Mouse (Mus musculus) CD4-positive helper T cell, adult 2 months (primary cell): ENCODE measurements around the gene Cux2.

Experiments
- DNase-seq: peaks from one replicate; pipeline ENCODE4 v3.0.0-alpha.2; 2012; ENCODE audit warnings: low read depth, missing footprints, low spot score

Gene Cux2

GRCm38 (mm10) chr5:122017269-122017668 lies 32.6 kb downstream of the Cux2 start:
- DNase-seq, result no peak

- DNase-seq, result no peak
Observed at GRCm38 (mm10) chr5:122016744-122017143, 33.2 kb downstream of the Cux2 start.

- DNase-seq, result no peak
Observed at GRCm38 (mm10) chr5:122015149-122015548, 34.8 kb downstream of the Cux2 start.

GRCm38 (mm10) chr5:122014671-122015070 lies 35.2 kb downstream of the Cux2 start:
- DNase-seq, result no peak

- no peak for DNase-seq
Observed at GRCm38 (mm10) chr5:122011289-122011688, 38.6 kb downstream of the Cux2 start.

GRCm38 (mm10) chr5:122007946-122008441 lies 41.9 kb downstream of the Cux2 start:
- no peak for DNase-seq

- DNase-seq, result no peak
Observed at GRCm38 (mm10) chr5:122003460-122003859, 46.4 kb downstream of the Cux2 start.

- DNase-seq, result no peak
Observed at GRCm38 (mm10) chr5:122002148-122002547, 47.8 kb downstream of the Cux2 start.

GRCm38 (mm10) chr5:122001311-122001710 lies 48.6 kb downstream of the Cux2 start:
- no peak for DNase-seq

- DNase-seq, result no peak
Observed at GRCm38 (mm10) chr5:122000381-122000780, 49.5 kb downstream of the Cux2 start.

GRCm38 (mm10) chr5:121998981-121999795 lies 50.7 kb downstream of the Cux2 start:
- peak; percentile 36 for DNase-seq

- DNase-seq, result no peak
Observed at GRCm38 (mm10) chr5:121998281-121998680, 51.6 kb downstream of the Cux2 start.

- DNase-seq, result no peak
Observed at GRCm38 (mm10) chr5:121996701-121997100, 53.2 kb downstream of the Cux2 start.

- no peak for DNase-seq
Observed at GRCm38 (mm10) chr5:121994808-121995207, 55.1 kb downstream of the Cux2 start.

- no peak for DNase-seq
Observed at GRCm38 (mm10) chr5:121991914-121992313, 58.0 kb downstream of the Cux2 start.

- no peak for DNase-seq
Observed at GRCm38 (mm10) chr5:121985855-121986254, 64.0 kb downstream of the Cux2 start.

- DNase-seq, result no peak
Observed at GRCm38 (mm10) chr5:121981650-121982131, 68.2 kb downstream of the Cux2 start.

GRCm38 (mm10) chr5:121976331-121976730 lies 73.6 kb downstream of the Cux2 start:
- DNase-seq, result no peak

- DNase-seq, result no peak
Observed at GRCm38 (mm10) chr5:121973541-121973940, 76.4 kb downstream of the Cux2 start.

GRCm38 (mm10) chr5:121972680-121973192 lies 77.2 kb downstream of the Cux2 start:
- DNase-seq, result no peak

GRCm38 (mm10) chr5:121968999-121969398 lies 80.9 kb downstream of the Cux2 start:
- no peak for DNase-seq

- no peak for DNase-seq
Observed at GRCm38 (mm10) chr5:121968416-121968815, 81.5 kb downstream of the Cux2 start.

GRCm38 (mm10) chr5:121967520-121967919 lies 82.4 kb downstream of the Cux2 start:
- DNase-seq, result no peak
